Mouse (Mus musculus) gastrocnemius, postnatal 14 days (tissue): ENCODE data around the gene Gclc. TPM values are rescaled to one million over a fixed set of nuclear protein-coding genes. Genes with fewer than 3 reads are reported as not detected.

ENCODE experiments used
- DNase-seq: peaks from one replicate; pipeline ENCODE4 v3.0.0; 2021; ENCODE audit warnings: mixed read lengths
- intact Hi-C: fragments of 180-260 bp; cut with DNase I; formaldehyde crosslinking; loops from one replicate; pipeline ENCODE4 v1.15.1; 2025; ENCODE audit warnings: low total_unique reads
- long read RNA-seq, 2 experiments: library from polyadenylated mRNA; stranded (forward); transcript quantifications; one replicate each; pipeline ENCODE4 v2.0.0; 2021
- total RNA-seq, 2 experiments: library from RNA; stranded (reverse); gene quantifications; 2 replicates each; pipeline ENCODE4 v1.2.3; 2021

The Gclc gene
- total RNA-seq = 1 to 10 TPM; 4.3 to 5.0 TPM
- long read RNA-seq, experiment 1, partial matches to known transcripts = 1 of 6 reads
- long read RNA-seq, experiment 1, other reads (novel, unspliced or antisense) = 2 of 6 reads
- long read RNA-seq, experiment 2, transcript Gclc-201 (16 exons, 3,423 nt) = major isoform, 9 of 16 reads
- long read RNA-seq, experiment 2, partial matches to known transcripts = 3 of 16 reads
- long read RNA-seq, experiment 2, other reads (novel, unspliced or antisense) = 4 of 16 reads

- DNase-seq = peak; percentile 90
- intact Hi-C loops = no loop called here
These were observed at the start of gene Gclc for GRCm38 (mm10) chr9:77753853-77754727. Gene Gclc (plus strand): TSS chr9:77754535.

GRCm38 (mm10) chr9:77706515-77706914, 47.8 kb upstream of the Gclc start:
- DNase-seq = no peak
- intact Hi-C loops = no loop called here

GRCm38 (mm10) chr9:77707433-77708139, 46.7 kb upstream of the Gclc start:
- DNase-seq = no peak
- intact Hi-C loops = no loop called here

- intact Hi-C loops = no loop called here
- no peak for DNase-seq
These were observed 45.4 kb upstream of the Gclc start for GRCm38 (mm10) chr9:77708950-77709349.

DNA sequence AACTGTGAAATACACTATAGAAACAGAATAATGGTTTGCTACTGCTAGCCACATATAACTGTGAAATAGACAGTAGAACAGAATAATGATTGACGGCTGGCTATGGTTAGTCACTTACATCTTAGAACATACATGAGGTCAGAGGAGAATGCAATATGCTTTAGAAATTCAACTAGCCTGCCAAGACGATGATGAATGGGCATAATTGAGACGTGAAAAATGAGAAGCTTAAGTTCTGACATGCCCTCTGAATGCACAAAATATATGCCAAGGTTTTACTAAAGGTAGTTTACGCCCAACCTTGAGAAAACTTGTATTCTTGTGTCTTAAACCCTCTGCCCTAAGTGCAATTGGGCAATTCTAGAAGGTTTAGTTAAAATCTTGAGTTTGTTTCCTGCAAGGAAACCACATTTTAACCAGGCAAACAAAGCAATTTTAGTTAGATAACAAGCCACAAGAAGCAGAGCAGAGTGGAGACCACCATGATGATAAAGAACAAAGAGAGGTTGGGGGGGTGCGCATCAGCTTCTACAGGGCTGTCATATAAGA, 43.2 kb upstream of the Gclc start:
- DNase-seq = no peak
- intact Hi-C loops = no loop called here

DNA sequence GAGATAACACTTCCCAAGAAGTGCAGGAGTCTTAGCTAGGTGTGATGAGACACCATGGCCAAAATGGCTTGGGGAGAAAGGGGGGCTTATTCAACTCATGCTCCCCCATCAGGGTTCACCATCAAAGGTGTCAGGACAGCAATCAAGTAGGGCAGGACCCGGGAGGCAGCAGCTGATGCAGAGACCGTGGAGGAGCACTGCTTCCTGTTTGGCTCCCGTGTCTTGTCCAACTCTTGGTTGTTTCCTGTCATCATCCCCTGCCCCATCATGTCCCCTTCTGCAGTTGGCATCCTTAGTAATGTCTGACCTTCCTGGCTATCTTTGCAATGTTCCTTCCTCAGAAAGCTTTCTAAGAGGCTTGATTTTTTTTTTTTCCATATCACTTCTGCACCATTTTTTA, 41.5 kb upstream of the Gclc start:
- no peak for DNase-seq
- intact Hi-C loops = no loop called here

DNA sequence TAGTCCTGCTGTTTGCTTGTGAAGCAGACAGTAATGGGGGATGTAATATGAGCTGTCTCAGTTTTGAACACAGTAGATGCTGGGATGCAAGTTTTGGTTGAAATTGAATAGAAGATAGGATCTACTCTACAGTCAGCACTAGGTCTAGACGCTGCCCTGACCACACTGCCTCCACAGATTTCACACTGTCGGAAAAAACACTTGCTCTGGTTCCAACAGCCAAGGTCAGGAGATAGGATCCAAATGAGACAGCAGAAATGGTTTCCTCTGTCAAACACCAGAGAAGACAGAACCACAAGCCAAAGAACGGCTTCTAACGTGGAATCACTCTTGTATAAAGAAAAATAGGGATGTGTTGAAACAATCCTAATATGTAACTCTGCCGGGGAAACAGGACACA, 41.0 kb upstream of the Gclc start:
- no peak for DNase-seq
- intact Hi-C loops = no loop called here

DNA sequence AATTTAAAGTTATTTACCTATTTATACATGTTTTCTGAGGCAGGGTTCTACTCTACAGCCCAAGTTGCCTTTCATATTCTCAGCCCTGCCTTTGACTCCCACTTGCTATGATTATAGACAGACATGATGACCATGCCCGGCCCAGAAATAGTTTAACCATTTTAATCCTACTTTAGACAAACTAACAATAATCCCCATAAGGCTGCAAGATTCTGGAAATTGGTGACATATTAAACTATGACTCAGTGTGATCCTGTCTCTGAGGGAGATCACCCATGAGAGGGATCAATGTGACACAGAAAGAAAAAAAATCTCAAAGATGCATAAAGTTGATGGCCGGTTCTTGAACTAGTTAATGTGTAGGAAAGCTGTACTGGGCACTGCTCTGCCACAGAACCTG, 39.1 kb upstream of the Gclc start:
- intact Hi-C loops = no loop called here
- DNase-seq = no peak

DNA sequence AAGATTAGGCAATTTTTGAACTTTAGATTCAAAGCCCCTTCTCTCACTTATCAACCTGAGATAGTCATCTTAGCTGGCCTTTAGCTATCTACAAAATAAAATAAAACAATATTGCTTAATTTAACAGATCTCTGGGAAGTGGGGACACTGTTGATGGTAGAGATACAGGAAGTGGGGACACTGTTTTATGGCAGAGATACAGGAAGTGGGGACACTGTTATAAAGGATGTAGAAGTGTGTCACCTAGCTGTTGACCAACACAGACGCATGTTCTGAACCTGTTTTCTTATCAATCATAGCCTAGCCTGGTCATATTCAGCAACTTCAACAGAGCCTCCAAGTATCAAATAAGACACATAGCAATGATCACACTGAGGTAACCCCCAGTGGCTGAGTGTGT, 38.3 kb upstream of the Gclc start:
- intact Hi-C loops = no loop called here
- no peak for DNase-seq

- no peak for DNase-seq
- intact Hi-C loops = no loop called here
These were observed 36.4 kb upstream of the Gclc start for GRCm38 (mm10) chr9:77717831-77718435.

GRCm38 (mm10) chr9:77718816-77719411, 35.4 kb upstream of the Gclc start:
- no peak for DNase-seq
- intact Hi-C loops = no loop called here

DNA sequence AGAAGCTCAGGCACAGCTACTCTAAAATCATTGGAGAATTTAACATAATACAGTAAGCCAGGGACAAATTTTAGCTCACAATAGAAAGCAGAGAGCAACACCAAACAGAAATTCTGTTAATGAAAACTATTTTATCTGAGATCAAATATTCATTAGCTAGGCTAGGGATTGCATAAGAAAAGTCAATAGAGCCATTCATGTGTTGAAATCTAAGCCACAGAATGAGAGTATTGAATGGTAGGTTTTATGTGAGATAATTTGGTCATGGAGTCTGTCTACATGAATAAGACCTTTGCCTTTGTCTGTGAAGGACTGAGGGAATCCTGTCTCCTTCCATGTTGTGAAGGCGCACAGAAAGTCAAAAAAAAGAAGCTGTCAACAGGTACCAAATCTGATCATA, 34.7 kb upstream of the Gclc start:
- no peak for DNase-seq
- intact Hi-C loops = no loop called here

DNA sequence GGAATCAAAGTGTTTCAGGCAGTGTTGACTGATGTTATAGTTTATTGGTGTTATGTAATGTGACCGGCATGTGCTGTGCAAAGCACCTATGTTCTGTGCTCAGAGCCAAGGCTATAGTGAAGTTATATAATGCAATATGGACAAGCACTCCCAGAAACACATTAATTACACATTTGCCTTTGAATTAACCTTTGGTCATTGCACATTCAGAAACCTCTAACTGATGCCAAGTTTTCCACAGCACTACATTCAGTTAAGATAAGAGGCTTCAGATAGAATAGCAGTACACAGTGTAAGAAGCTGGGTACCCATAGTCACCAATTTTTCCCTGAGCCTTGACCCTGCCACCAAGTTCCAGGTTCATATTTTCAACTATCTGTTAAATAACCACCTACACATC, 32.0 kb upstream of the Gclc start:
- intact Hi-C loops = no loop called here
- DNase-seq = no peak

DNA sequence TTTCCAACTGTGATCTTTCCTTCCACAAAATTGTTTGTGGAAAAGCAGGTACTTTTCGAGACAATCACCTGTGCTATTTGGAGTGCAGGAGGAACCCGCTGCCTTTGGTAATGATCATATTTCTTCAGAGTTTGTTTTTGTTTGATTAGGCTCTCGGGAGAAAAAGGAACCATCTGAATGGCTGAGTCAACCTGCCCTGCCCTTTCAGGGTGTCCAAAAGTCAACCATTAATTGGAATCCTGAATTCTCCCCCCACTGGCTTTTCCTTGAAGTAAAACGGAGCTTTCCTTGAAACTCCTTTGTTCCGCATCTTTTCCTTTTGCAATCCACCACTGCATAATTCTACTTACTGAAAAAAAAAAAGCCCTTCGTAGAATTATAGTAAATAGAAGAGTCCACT, 30.1 kb upstream of the Gclc start:
- intact Hi-C loops = no loop called here
- no peak for DNase-seq

DNA sequence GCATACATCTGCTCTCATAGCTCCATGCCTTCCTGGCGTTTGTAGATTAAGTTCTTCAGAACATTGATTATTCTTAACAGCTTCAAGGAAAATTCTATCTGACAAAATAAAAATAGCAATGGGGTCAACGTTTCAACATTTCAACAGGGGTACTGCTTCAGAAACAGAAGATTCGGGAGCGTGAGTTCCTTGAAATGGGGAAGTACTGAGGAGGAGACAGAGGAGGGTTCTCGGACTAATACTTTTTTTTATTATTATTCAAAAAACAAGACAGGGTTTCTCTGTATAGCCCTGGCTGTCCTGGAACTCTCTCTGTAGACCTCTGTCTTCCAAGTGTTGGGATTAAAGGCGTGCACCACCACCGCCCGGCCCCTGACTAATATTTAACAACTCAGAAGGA, 28.9 kb upstream of the Gclc start:
- DNase-seq = no peak
- intact Hi-C loops = no loop called here

DNA sequence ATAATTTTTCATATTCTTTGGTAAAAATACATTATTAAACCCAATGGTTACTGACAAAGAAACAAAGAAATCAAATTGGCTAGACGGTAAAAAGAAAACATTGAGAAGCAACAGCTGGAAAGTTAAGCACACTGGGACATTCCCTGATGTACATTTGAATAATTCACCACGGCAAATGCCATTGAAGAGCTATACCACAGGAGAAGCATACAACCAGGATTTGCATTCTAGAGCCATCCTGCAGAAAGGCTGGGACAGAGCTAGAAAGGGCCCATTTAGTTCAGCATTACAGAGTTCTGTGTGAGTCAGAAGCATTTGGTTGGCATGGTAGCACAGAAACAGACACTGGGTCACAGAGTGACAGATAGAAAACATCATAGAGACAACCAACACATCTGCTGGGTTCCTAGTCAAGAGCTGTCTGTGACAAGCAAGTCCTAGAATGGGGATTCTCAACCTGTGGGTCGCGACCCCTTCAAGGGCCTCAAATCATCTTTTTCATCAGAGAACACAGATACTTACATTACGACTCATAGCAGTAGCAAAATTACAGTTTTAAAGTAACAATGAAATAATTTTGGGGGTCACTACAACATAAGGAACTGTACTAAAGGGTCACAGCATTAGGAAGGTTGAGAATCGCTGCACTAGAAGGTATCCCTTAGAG, 28.2 kb upstream of the Gclc start:
- DNase-seq = no peak
- intact Hi-C loops = no loop called here

DNA sequence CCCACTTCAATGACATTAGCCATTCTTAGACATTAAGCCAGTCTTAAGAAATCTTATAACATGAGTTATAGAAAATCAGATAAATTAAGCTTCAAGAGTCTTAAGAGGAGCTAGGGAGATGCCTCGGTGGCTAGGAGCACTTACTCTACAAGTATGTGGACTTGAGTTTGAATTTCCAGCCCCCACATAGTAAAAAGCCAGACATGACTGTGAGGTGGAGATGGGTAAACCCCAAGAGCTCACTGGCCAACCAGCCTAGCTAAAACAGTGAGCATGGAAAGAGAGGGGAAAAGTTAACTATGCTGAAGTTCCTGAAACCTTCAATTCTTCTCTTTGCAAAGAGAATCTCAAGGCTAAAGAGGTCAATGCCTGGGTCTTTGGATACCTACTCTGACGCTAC, 27.3 kb upstream of the Gclc start:
- intact Hi-C loops = no loop called here
- no peak for DNase-seq

DNA sequence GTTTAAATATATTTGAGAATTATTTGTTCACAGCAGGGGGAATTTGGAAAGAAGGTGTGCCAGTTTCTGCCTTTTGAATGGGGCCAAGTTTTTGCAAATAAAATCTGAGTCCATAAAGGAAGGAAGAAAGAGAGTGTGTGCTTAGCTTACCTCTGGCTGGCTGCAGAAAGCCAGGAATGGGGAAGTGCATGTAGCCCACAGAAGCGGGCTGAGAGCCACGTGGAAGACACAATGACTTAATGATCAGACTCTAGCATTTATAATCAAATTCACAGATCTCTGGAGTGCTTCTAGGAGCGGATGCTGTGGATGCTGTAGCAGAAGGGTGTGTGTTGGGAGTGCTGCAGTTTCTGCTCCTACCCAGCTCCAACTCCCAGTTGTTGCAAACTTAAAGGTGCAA, 22.3 kb upstream of the Gclc start:
- DNase-seq = no peak
- intact Hi-C loops = no loop called here
